Mouse (Mus musculus) forebrain, embryonic 13.5 days (tissue): ENCODE measurements at regions not wholly inside any gene's neighbourhood (a gene's known extent, or its start where the extent isn't known, plus 50 kb on each side); places are given as distances from the start of the nearest gene placed in this dataset.
"Not testable (repeated sequence)": the region's sequence is repeated elsewhere in the genome, so short reads cannot be mapped to it uniquely, and the experiment has no call there.

ENCODE experiments used
- ATAC-seq: fragments of 200-750 bp; cut with Nextera tagmentation; 2 replicates; pipeline ENCODE4 v1.8.0; 2017
- H3K27ac ChIP-seq: fragments of 300-500 bp; sonication (generic); 2 replicates; pipeline ENCODE4 v1.5.1; 2015; ENCODE audit warnings: inconsistent platforms, mild to moderate bottlenecking, moderate library complexity
- H3K27me3 ChIP-seq: fragments of 300-500 bp; sonication (generic); 2 replicates; pipeline ENCODE4 v1.6.1; 2015; ENCODE audit warnings: mild to moderate bottlenecking, inconsistent platforms
- H3K36me3 ChIP-seq: fragments of 300-500 bp; sonication (generic); 2 replicates; pipeline ENCODE4 v1.6.1; 2015; ENCODE audit warnings: mild to moderate bottlenecking, inconsistent platforms; ENCODE audit not compliant: poor library complexity, severe bottlenecking
- H3K4me1 ChIP-seq: fragments of 300-500 bp; sonication (generic); 2 replicates; pipeline ENCODE4 v1.6.1; 2015; ENCODE audit warnings: inconsistent platforms
- H3K4me2 ChIP-seq: fragments of 300-500 bp; sonication (generic); 2 replicates; pipeline ENCODE4 v1.6.1; 2015; ENCODE audit warnings: inconsistent platforms, mild to moderate bottlenecking, moderate library complexity
- H3K4me3 ChIP-seq: fragments of 300-500 bp; sonication (generic); 2 replicates; pipeline ENCODE4 v1.5.1; 2015; ENCODE audit warnings: mild to moderate bottlenecking, inconsistent platforms
- H3K9ac ChIP-seq: fragments of 300-500 bp; sonication (generic); 2 replicates; pipeline ENCODE4 v1.6.1; 2015; ENCODE audit warnings: mild to moderate bottlenecking, inconsistent platforms
- H3K9me3 ChIP-seq: fragments of 300-500 bp; sonication (generic); replicated peaks from 2 replicates; pipeline ENCODE4 v1.6.1; 2016; ENCODE audit warnings: inconsistent platforms
- WGBS: fragments of 180-500 bp; shearing (Covaris S2); methylation state at CpG from one replicate; pipeline ENCODE4 v1.1.7; 2015; 5-methylcytosine and 5-hydroxymethylcytosine counted together

DNA sequence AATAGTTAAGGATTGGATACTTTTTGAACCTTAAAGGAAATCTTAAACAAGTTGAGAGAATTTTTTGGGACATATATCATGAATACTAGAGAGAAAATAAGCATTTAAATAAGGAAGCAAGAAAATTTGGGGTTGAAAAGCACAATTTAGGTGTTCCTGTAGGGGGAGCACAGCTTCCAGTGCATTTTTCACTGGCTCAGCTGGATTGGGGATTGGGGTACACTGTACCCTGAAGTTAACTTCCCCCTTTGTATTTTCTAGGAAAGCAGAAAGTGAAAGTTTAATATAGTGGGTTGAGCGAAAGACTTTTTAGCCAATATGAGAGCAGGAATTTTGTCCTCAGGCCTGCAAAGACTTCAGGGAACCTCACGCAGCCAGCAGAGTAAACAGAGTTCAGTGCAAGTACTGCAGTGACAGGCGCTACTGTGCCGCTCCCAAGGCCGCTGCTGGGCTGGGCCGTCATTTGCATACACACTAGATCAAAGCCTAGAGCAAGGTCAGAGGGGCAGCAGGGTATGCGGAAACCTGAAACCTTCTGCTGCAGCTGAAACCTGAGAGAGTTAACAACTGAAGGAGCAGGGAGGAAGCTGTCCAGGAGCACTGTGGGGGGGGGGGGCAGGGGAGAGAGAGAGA is 1111.4 kb downstream of the H2al1n start:
- no peak overlapping the region for H3K4me3 ChIP-seq
- H3K4me2 ChIP-seq: peak overlapping the region; percentile 33
- no peaks in the 10 kb centered on the region for H3K9me3 ChIP-seq
- peak; percentile 77; the same call in 1 of the 2 replicates for ATAC-seq
- H3K27ac ChIP-seq: no peak overlapping the region
- 8% methylated on average over 7 of the region's 7 CpGs for WGBS
- H3K36me3 ChIP-seq: no peaks in the 10 kb centered on the region
- H3K9ac ChIP-seq: no peak overlapping the region
- H3K27me3 ChIP-seq: no peaks in the 10 kb centered on the region
- H3K4me1 ChIP-seq: no peaks in the 10 kb centered on the region

- H3K4me1 ChIP-seq: no peaks in the 10 kb centered on the region
- H3K9me3 ChIP-seq: no peaks in the 10 kb centered on the region
- H3K4me2 ChIP-seq: no peak overlapping the region
- WGBS: 35% methylated on average over 5 of the region's 5 CpGs
- H3K4me3 ChIP-seq: no peak overlapping the region
- no peak overlapping the region for H3K9ac ChIP-seq
- no peaks in the 10 kb centered on the region for H3K27me3 ChIP-seq
- ATAC-seq: no peak; the same call in 1 of the 2 replicates
- H3K36me3 ChIP-seq: no peaks in the 10 kb centered on the region
- H3K27ac ChIP-seq: no peak overlapping the region
Observed at GRCm38 (mm10) chrX:15322958-15323357, 1112.0 kb downstream of the H2al1n start.

GRCm38 (mm10) chrX:15365135-15365534 is 1154.2 kb downstream of the H2al1n start:
- H3K4me3 ChIP-seq, H3K27ac ChIP-seq, H3K9ac ChIP-seq, H3K9me3 ChIP-seq, H3K4me1 ChIP-seq, H3K27me3 ChIP-seq, H3K36me3 ChIP-seq, H3K4me2 ChIP-seq: not testable (repeated sequence)
- WGBS: 90% methylated on average over 6 of the region's 6 CpGs
- peak; percentile 43; the same call in 1 of the 2 replicates for ATAC-seq
